Mouse (Mus musculus): ENCODE data around the gene Gm13083.
"Not testable (repeated sequence)": the region's sequence is repeated elsewhere in the genome, so short reads cannot be mapped to it uniquely, and the experiment has no call there.

The Gm13083 gene

DNA sequence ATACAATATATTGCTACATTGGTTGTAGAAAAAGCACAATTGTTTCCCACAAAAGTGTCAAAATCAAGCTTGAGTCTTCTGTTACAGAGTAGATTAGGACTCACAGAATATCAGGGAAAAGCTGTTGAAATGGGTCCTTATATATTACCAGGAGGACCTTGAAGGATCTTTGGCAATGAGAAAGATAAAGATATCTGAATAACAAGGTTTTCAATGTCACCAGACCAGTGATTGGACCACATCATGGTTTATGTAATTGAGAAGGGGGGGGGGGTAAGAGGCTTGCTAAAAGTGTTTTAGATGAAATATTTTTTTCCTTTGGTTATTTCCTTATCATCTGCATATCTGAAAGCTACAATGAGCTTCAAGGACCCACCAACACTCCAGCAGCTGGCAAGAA, at the start of gene Gm13083:
TSS of gene Gm13083 (plus strand) at position 301 of the 400 bp plus-strand sequence.
- not testable (repeated sequence) for DNase-seq (ENCODE audit: extremely low read depth, low read depth)

DNA sequence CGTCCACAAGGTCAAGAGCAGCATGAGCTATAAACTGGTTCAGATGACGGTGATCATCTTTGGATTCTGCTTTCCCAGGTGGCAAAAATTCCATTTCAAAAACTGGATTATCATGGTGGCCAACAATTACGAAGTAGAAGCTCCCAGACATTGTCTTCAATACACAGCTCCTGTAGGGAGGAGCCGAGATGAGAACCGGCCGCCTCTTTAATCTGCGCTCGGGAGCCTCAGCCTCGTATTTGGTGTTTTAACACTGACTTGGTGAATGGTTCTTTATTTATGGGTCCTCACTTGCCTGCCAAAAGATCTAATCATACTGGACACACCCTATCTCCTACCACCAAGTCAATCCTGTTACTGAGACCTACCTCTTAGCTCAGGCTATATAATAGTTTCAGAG, 2.9 kb upstream of the Gm13083 start:
- not testable (repeated sequence) for DNase-seq (ENCODE audit: extremely low read depth, low read depth)

DNA sequence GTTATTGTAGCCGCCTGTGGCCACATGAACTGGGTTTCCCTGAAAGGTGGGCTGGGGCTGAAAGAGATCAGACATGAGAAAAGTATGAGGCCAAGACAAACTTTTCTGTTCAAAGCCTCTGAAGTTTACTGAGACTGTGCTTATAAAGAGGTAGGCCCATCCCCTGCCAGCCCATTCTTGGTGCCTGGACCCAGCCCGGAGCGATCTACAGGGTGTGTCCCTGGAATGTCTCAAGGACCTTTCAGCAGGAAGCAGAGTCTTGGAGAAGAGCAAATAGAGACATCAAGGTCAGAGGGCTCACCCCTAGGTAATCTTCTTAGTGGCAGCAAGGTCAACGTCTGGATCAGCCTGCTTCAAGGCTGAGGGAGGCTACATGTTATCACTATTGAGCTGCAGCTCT, 3.3 kb downstream of the Gm13083 start:
- not testable (repeated sequence) for DNase-seq (ENCODE audit: extremely low read depth, low read depth)

DNA sequence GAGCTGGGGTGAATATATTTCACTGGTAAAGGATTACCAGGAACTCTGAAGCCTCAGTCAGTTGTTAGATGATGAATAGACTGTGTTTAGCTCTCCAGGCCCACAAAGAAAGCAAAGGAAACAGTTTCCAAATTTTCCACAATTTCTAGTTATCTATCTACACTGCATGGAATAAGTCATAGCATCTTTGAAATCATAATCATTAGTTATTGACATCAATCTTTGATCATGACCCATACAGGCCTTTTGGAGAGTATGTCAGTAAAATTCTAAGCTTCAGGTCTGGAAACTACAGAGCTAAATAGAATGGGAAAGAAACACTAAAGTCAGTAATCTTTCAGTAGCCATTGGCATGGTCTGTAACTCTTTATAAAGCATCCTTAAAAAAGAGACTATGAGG, 42.3 kb downstream of the Gm13083 start, which contains the start of gene Gm13088:
TSS of gene Gm13088 (minus strand) at position 101 of the 400 bp plus-strand sequence.
- DNase-seq (ENCODE audit: extremely low read depth, low read depth), result not testable (repeated sequence)

Measured in MEL-GATA-1-ER (cell line).